In the genomic region with DNA sequence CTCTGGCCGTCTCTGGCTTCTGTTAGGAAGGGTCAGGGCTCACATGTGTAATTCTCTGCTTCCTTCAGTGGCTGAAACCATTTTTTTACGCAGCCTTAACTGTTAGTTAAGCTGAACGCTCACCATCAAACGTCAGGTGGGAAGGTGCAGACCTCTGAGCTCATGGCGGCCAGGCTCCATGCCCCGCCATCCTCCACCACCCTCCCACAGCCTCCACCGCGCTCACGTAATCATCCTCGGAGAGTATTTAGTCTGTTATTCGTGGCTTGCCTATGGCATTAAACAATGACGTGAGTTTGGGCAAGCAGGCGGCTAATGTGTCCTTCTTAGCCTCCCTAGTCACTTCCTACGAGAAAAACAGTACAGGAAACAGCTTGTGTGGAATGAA, we compare ENCODE assay signal across 9 mouse cellular contexts.
DNase-seq lines count a peak whose midpoint lies in the region; ATAC-seq lines count a peak whose summit lies in the region.
"Had no signal": no experiment of that assay in that cellular context is flagged by ENCODE, and none has a peak within 500 bp of the region (broad histone marks: within the 10 kb centered on the region; RNA-seq: fewer than 3 reads in every experiment).

No protein-coding gene starts in this region.

- no peaks in the 10 kb centered on the region for H3K27me3 ChIP-seq in heart, embryonic 15.5 days
- peaks cover 35% of the 10 kb centered on the region for H3K27me3 ChIP-seq in limb, embryonic 10.5 days (ENCODE audit: low read depth, poor library complexity, severe bottlenecking)
- H3K27me3 ChIP-seq in stomach, embryonic 16.5 days (ENCODE audit: control insufficient read depth, insufficient read depth, low read length), result no peaks in the 10 kb centered on the region

- peaks cover 74% of the 10 kb centered on the region for H3K4me1 ChIP-seq in heart, embryonic 15.5 days (replicated peaks)
- H3K4me1 ChIP-seq in limb, embryonic 10.5 days, result peaks cover 61% of the 10 kb centered on the region
- peaks cover 32% of the 10 kb centered on the region for H3K4me1 ChIP-seq in stomach, embryonic 16.5 days (ENCODE audit: control insufficient read depth, insufficient read depth, low read length)

- H3K4me3 ChIP-seq in heart, embryonic 15.5 days, result peak overlapping the region; percentile 23
- H3K4me3 ChIP-seq in limb, embryonic 10.5 days, result peak overlapping the region; percentile 24; the same call in 1 of the 2 replicates
- H3K4me3 ChIP-seq in stomach, embryonic 16.5 days (replicated peaks; ENCODE audit: low read length), result peak overlapping the region; percentile 24

- ATAC-seq in heart, embryonic 15.5 days (replicated peaks; ENCODE audit: insufficient number of reproducible peaks, insufficient read depth, low FRiP score, low read depth), result no peak
- peak; percentile 8; the same call in 1 of the 2 replicates for ATAC-seq in stomach, embryonic 16.5 days (ENCODE audit: insufficient read depth, low FRiP score)

- H3K9me3 ChIP-seq in heart, embryonic 15.5 days (replicated peaks), result no peaks in the 10 kb centered on the region
- H3K9me3 ChIP-seq in limb, embryonic 10.5 days (replicated peaks), result 0 out of 2 replicates have a peak, but pooled peaks cover 4% of the 10 kb centered on the region
- no peaks in the 10 kb centered on the region for H3K9me3 ChIP-seq in stomach, embryonic 16.5 days (replicated peaks; ENCODE audit: control insufficient read depth, low read length)

- H3K9ac ChIP-seq in heart, embryonic 15.5 days, result peak overlapping the region; percentile 30; the same call in 1 of the 2 replicates
- peak overlapping the region; percentile 6; the same call in 1 of the 2 replicates for H3K9ac ChIP-seq in stomach, embryonic 16.5 days (ENCODE audit: low read length)

- no peaks in the 10 kb centered on the region for H3K36me3 ChIP-seq in heart, embryonic 15.5 days
- peaks cover 11% of the 10 kb centered on the region for H3K36me3 ChIP-seq in limb, embryonic 10.5 days
- no peaks in the 10 kb centered on the region for H3K36me3 ChIP-seq in stomach, embryonic 16.5 days (ENCODE audit: control insufficient read depth, insufficient read depth, low read length)

- DNase-seq in heart, postnatal 4 days, result no peak
- peak; percentile 40 to 43 for DNase-seq in right cerebral cortex, adult 2 months (ENCODE audit: low spot score in 2 of 2)
- DNase-seq in right cerebral cortex, postnatal 14 days, result no peak
- no peak for DNase-seq in limb, embryonic 10.5 days (ENCODE audit: low spot score)
- no peak for DNase-seq in thymus, postnatal 0 days (ENCODE audit: low spot score)
- no peak for DNase-seq in natural killer cell, adult 2 months (ENCODE audit: low spot score in 2 of 2)
- DNase-seq: spleen, adult 18-20 months had no signal

- H3K4me2 ChIP-seq in heart, embryonic 15.5 days, result peak overlapping the region; percentile 58
- H3K4me2 ChIP-seq in stomach, embryonic 16.5 days (ENCODE audit: low read depth, low read length), result peak overlapping the region; percentile 53

- WGBS in heart, embryonic 15.5 days, result 28% methylated on average over 14 of the region's 14 CpGs
- WGBS in limb, embryonic 10.5 days, result 69% methylated on average over 14 of the region's 14 CpGs
- 21% methylated on average over 14 of the region's 14 CpGs for WGBS in stomach, embryonic 16.5 days

- peak overlapping the region; percentile 94 for H3K27ac ChIP-seq in heart, embryonic 15.5 days
- H3K27ac ChIP-seq in limb, embryonic 10.5 days, result peak overlapping the region; percentile 37
- H3K27ac ChIP-seq in stomach, embryonic 16.5 days (ENCODE audit: low read length), result peak overlapping the region; percentile 59

Comparison
In these comparisons a context has a peak if more than half of its experiments do, and no peak if none do; other contexts are left out.
1. DNase-seq: peak in right cerebral cortex, adult 2 months (2 of 2); none in heart, postnatal 4 days (single experiment), right cerebral cortex, postnatal 14 days (single experiment), limb, embryonic 10.5 days (single experiment), thymus, postnatal 0 days (single experiment) and natural killer cell, adult 2 months (0 of 2).
2. H3K27ac ChIP-seq: peak in every context shown above with its lines; median percentile 94 in heart, embryonic 15.5 days; 59 in stomach, embryonic 16.5 days; 37 in limb, embryonic 10.5 days.
3. Peak in every context shown above with its lines, with median percentiles within 50 percentile points of each other: H3K4me3 ChIP-seq.